Mouse (Mus musculus): ENCODE measurements at regions not wholly inside any gene's neighbourhood (a gene's known extent, or its start where the extent isn't known, plus 50 kb on each side); places are given as distances from the start of the nearest gene placed in this dataset.

GRCm38 (mm10) chr1:193448793-193449393 lies 78.8 kb upstream of the Camk1g start:
- WGBS, result 26% methylated on average over 3 of the region's 3 CpGs
- no peaks in the 10 kb centered on the region for H3K36me3 ChIP-seq (ENCODE audit: control insufficient read depth, insufficient read depth, low read length)
- H3K27me3 ChIP-seq (ENCODE audit: control insufficient read depth, insufficient read depth, low read length), result no peaks in the 10 kb centered on the region
- no peak overlapping the region for H3K4me3 ChIP-seq (ENCODE audit: low read depth, low read length)
- no peak overlapping the region for H3K27ac ChIP-seq (ENCODE audit: insufficient read depth, low read depth, low read length)
- H3K4me1 ChIP-seq (ENCODE audit: control insufficient read depth, insufficient read depth, insufficient read length, low read length), result peaks cover 2% of the 10 kb centered on the region; the same call in 1 of the 2 replicates
- no peak for TF ChIP-seq POLR2A (IDR thresholded peaks at IDR 0.05; ENCODE audit: low read depth, low read length)
- TF ChIP-seq CTCF (IDR thresholded peaks at IDR 0.05; ENCODE audit: extremely low read depth, insufficient read length, insufficient replicate concordance, low read depth, low read length), result no peak

- Histone ChIP-seq H3K4me3 (ENCODE audit: low read depth, low read length) (no peak overlapping the region), H3K27me3 (ENCODE audit: control insufficient read depth, insufficient read depth, low read length) (no peaks in the 10 kb centered on the region), H3K4me1 (ENCODE audit: control insufficient read depth, insufficient read depth, insufficient read length, low read length) (peaks cover 2% of the 10 kb centered on the region; the same call in 1 of the 2 replicates), H3K36me3 (ENCODE audit: control insufficient read depth, insufficient read depth, low read length) (no peaks in the 10 kb centered on the region), H3K27ac (ENCODE audit: insufficient read depth, low read depth, low read length) (no peak overlapping the region)
- WGBS, result 95% methylated on average over 5 of the region's 5 CpGs
- TF ChIP-seq CTCF (IDR thresholded peaks at IDR 0.05; ENCODE audit: extremely low read depth, insufficient read length, insufficient replicate concordance, low read depth, low read length) (no peak), POLR2A (IDR thresholded peaks at IDR 0.05; ENCODE audit: low read depth, low read length) (no peak)
Measured at GRCm38 (mm10) chr1:193447647-193448046, 77.5 kb upstream of the Camk1g start.

GRCm38 (mm10) chr1:193443964-193444676 lies 74.0 kb upstream of the Camk1g start:
- Histone ChIP-seq H3K27me3 (ENCODE audit: control insufficient read depth, insufficient read depth, low read length) (no peaks in the 10 kb centered on the region), H3K27ac (ENCODE audit: insufficient read depth, low read depth, low read length) (no peak overlapping the region), H3K36me3 (ENCODE audit: control insufficient read depth, insufficient read depth, low read length) (no peaks in the 10 kb centered on the region), H3K4me1 (ENCODE audit: control insufficient read depth, insufficient read depth, insufficient read length, low read length) (peaks cover 2% of the 10 kb centered on the region; the same call in 1 of the 2 replicates), H3K4me3 (ENCODE audit: low read depth, low read length) (no peak overlapping the region)
- TF ChIP-seq CTCF (IDR thresholded peaks at IDR 0.05; ENCODE audit: extremely low read depth, insufficient read length, insufficient replicate concordance, low read depth, low read length), result no peak
- TF ChIP-seq POLR2A (IDR thresholded peaks at IDR 0.05; ENCODE audit: low read depth, low read length), result no peak
- 84% methylated on average over 1 of the region's 1 CpGs for WGBS

GRCm38 (mm10) chr1:193440512-193440911 lies 70.4 kb upstream of the Camk1g start:
- 0% methylated on average over 1 of the region's 1 CpGs for WGBS
- no peak overlapping the region for H3K27ac ChIP-seq (ENCODE audit: insufficient read depth, low read depth, low read length)

GRCm38 (mm10) chr1:193434281-193434680 lies 64.2 kb upstream of the Camk1g start:
- TF ChIP-seq CTCF (IDR thresholded peaks at IDR 0.05; ENCODE audit: extremely low read depth, insufficient read length, insufficient replicate concordance, low read depth, low read length), result no peak
- no peak for TF ChIP-seq POLR2A (IDR thresholded peaks at IDR 0.05; ENCODE audit: low read depth, low read length)
- no peak overlapping the region for H3K4me3 ChIP-seq (ENCODE audit: low read depth, low read length)
- no peaks in the 10 kb centered on the region for H3K36me3 ChIP-seq (ENCODE audit: control insufficient read depth, insufficient read depth, low read length)
- H3K4me1 ChIP-seq (ENCODE audit: control insufficient read depth, insufficient read depth, insufficient read length, low read length), result no peaks in the 10 kb centered on the region
- WGBS, result 90% methylated on average over 4 of the region's 4 CpGs
- no peak overlapping the region for H3K27ac ChIP-seq (ENCODE audit: insufficient read depth, low read depth, low read length)
- no peaks in the 10 kb centered on the region for H3K27me3 ChIP-seq (ENCODE audit: control insufficient read depth, insufficient read depth, low read length)

More at GRCm38 (mm10) chr1:193440512-193440911, 70.4 kb upstream of the Camk1g start:
- Histone ChIP-seq H3K27me3 (ENCODE audit: control insufficient read depth, insufficient read depth, low read length) (no peaks in the 10 kb centered on the region), H3K4me3 (ENCODE audit: low read depth, low read length) (no peak overlapping the region), H3K36me3 (ENCODE audit: control insufficient read depth, insufficient read depth, low read length) (no peaks in the 10 kb centered on the region), H3K4me1 (ENCODE audit: control insufficient read depth, insufficient read depth, insufficient read length, low read length) (no peaks in the 10 kb centered on the region)
- TF ChIP-seq CTCF (IDR thresholded peaks at IDR 0.05; ENCODE audit: extremely low read depth, insufficient read length, insufficient replicate concordance, low read depth, low read length) (peak; percentile 68; the same call in 1 of the 2 replicates), POLR2A (IDR thresholded peaks at IDR 0.05; ENCODE audit: low read depth, low read length) (no peak)

GRCm38 (mm10) chr1:193433493-193434021 lies 63.5 kb upstream of the Camk1g start:
- no peaks in the 10 kb centered on the region for H3K4me1 ChIP-seq (ENCODE audit: control insufficient read depth, insufficient read depth, insufficient read length, low read length)
- no peak overlapping the region for H3K4me3 ChIP-seq (ENCODE audit: low read depth, low read length)
- TF ChIP-seq CTCF (IDR thresholded peaks at IDR 0.05; ENCODE audit: extremely low read depth, insufficient read length, insufficient replicate concordance, low read depth, low read length) (no peak), POLR2A (IDR thresholded peaks at IDR 0.05; ENCODE audit: low read depth, low read length) (no peak)
- 69% methylated on average over 7 of the region's 7 CpGs for WGBS
- no peak overlapping the region for H3K27ac ChIP-seq (ENCODE audit: insufficient read depth, low read depth, low read length)
- no peaks in the 10 kb centered on the region for H3K36me3 ChIP-seq (ENCODE audit: control insufficient read depth, insufficient read depth, low read length)
- no peaks in the 10 kb centered on the region for H3K27me3 ChIP-seq (ENCODE audit: control insufficient read depth, insufficient read depth, low read length)

GRCm38 (mm10) chr1:193430231-193430630 lies 60.1 kb upstream of the Camk1g start:
- TF ChIP-seq POLR2A (IDR thresholded peaks at IDR 0.05; ENCODE audit: low read depth, low read length), result no peak
- no peak for TF ChIP-seq CTCF (IDR thresholded peaks at IDR 0.05; ENCODE audit: extremely low read depth, insufficient read length, insufficient replicate concordance, low read depth, low read length)
- Histone ChIP-seq H3K4me1 (ENCODE audit: control insufficient read depth, insufficient read depth, insufficient read length, low read length) (no peaks in the 10 kb centered on the region), H3K27ac (ENCODE audit: insufficient read depth, low read depth, low read length) (no peak overlapping the region), H3K36me3 (ENCODE audit: control insufficient read depth, insufficient read depth, low read length) (no peaks in the 10 kb centered on the region), H3K27me3 (ENCODE audit: control insufficient read depth, insufficient read depth, low read length) (no peaks in the 10 kb centered on the region), H3K4me3 (ENCODE audit: low read depth, low read length) (no peak overlapping the region)
- 41% methylated on average over 8 of the region's 8 CpGs for WGBS

Data from small intestine, adult 2 months (tissue).